Mouse (Mus musculus) midbrain, postnatal 0 days (tissue): ENCODE measurements at regions not wholly inside any gene's neighbourhood (a gene's known extent, or its start where the extent isn't known, plus 50 kb on each side); places are given as distances from the start of the nearest gene placed in this dataset.
A peak's percentile ranks its signal among the peaks of the same experiment; 100 is the strongest.

Source experiments
- ATAC-seq: fragments of 200-750 bp; cut with Nextera tagmentation; 2 replicates; pipeline ENCODE4 v1.8.0; 2017; ENCODE audit warnings: moderate number of reproducible peaks, mild to moderate bottlenecking, moderate TSS enrichment, moderate library complexity; ENCODE audit not compliant: low FRiP score
- DNase-seq: peaks from one replicate; pipeline ENCODE4 v3.0.0-alpha.2; 2015; ENCODE audit warnings: low spot score
- H3K27ac ChIP-seq: fragments of 300-500 bp; sonication (generic); 2 replicates; pipeline ENCODE4 v1.5.1; 2014; ENCODE audit warnings: low read depth, mild to moderate bottlenecking, low read length, mixed read lengths
- H3K27me3 ChIP-seq: fragments of 300-500 bp; sonication (generic); 2 replicates; pipeline ENCODE4 v1.6.1; 2014; ENCODE audit warnings: low read length, control low read depth, mixed read lengths; ENCODE audit not compliant: insufficient read depth
- H3K36me3 ChIP-seq: fragments of 300-500 bp; sonication (generic); 2 replicates; pipeline ENCODE4 v1.6.1; 2014; ENCODE audit warnings: low read length, control low read depth, mixed read lengths; ENCODE audit not compliant: insufficient read depth
- H3K4me1 ChIP-seq: fragments of 300-500 bp; sonication (generic); 2 replicates; pipeline ENCODE4 v1.6.1; 2014; ENCODE audit warnings: mild to moderate bottlenecking, control low read depth, antibody characterized with exemption, low read length, mixed read lengths; ENCODE audit not compliant: insufficient read depth
- H3K4me2 ChIP-seq: fragments of 300-500 bp; sonication (generic); 2 replicates; pipeline ENCODE4 v1.6.1; 2014; ENCODE audit warnings: low read depth, mild to moderate bottlenecking, low read length, mixed read lengths; ENCODE audit not compliant: poor library complexity, severe bottlenecking
- H3K4me3 ChIP-seq: fragments of 300-500 bp; sonication (generic); 2 replicates; pipeline ENCODE4 v1.5.1; 2014; ENCODE audit warnings: low read depth, mild to moderate bottlenecking, low read length, moderate library complexity
- H3K9ac ChIP-seq: fragments of 300-500 bp; sonication (generic); replicated peaks from 2 replicates; pipeline ENCODE4 v1.6.1; 2014; ENCODE audit warnings: mild to moderate bottlenecking, low read length, moderate library complexity, mixed read lengths; ENCODE audit not compliant: poor library complexity, severe bottlenecking
- H3K9me3 ChIP-seq: fragments of 300-500 bp; sonication (generic); 2 replicates; pipeline ENCODE4 v1.6.1; 2016; ENCODE audit warnings: low read length, control low read depth
- CTCF ChIP-seq: IDR thresholded peaks from 2 replicates; pipeline ENCODE4 v1.5.1; 2016; ENCODE audit warnings: antibody characterized with exemption, mild to moderate bottlenecking
- WGBS: fragments of 180-500 bp; shearing (Covaris S2); extraction: QIAGEN DNeasy Blood & Tissue Kit; methylation state at CpG from one replicate; pipeline ENCODE4 v1.1.7; 2014; 5-methylcytosine and 5-hydroxymethylcytosine counted together

GRCm38 (mm10) chr12:52409221-52409620, 94.6 kb upstream of the Arhgap5 start:
- Histone ChIP-seq H3K9me3 (no peaks in the 10 kb centered on the region), H3K4me3 (no peak overlapping the region), H3K9ac (no peak overlapping the region), H3K4me2 (no peak overlapping the region), H3K27me3 (no peaks in the 10 kb centered on the region), H3K27ac (no peak overlapping the region), H3K4me1 (no peaks in the 10 kb centered on the region), H3K36me3 (no peaks in the 10 kb centered on the region)
- DNase-seq (no peak), ATAC-seq (no peak)
- WGBS = 79% methylated on average over 3 of the region's 3 CpGs
- TF ChIP-seq CTCF = no peak

- no peak overlapping the region for H3K27ac ChIP-seq
- H3K9ac ChIP-seq = no peak overlapping the region
- H3K4me1 ChIP-seq = no peaks in the 10 kb centered on the region
- no peak for TF ChIP-seq CTCF
- H3K27me3 ChIP-seq = no peaks in the 10 kb centered on the region
- no peaks in the 10 kb centered on the region for H3K36me3 ChIP-seq
- ATAC-seq (no peak), DNase-seq (no peak)
- 80% methylated on average over 4 of the region's 4 CpGs for WGBS
- no peaks in the 10 kb centered on the region for H3K9me3 ChIP-seq
- H3K4me3 ChIP-seq = no peak overlapping the region
- H3K4me2 ChIP-seq = no peak overlapping the region
Measured at GRCm38 (mm10) chr12:52412172-52412571, 91.6 kb upstream of the Arhgap5 start.

- no peaks in the 10 kb centered on the region for H3K36me3 ChIP-seq
- no peak overlapping the region for H3K4me3 ChIP-seq
- H3K9me3 ChIP-seq = no peaks in the 10 kb centered on the region
- no peak overlapping the region for H3K4me2 ChIP-seq
- no peak for TF ChIP-seq CTCF
- no peaks in the 10 kb centered on the region for H3K27me3 ChIP-seq
- no peak for ATAC-seq
- DNase-seq = peak; percentile 47
- no peak overlapping the region for H3K9ac ChIP-seq
- 17% methylated on average over 8 of the region's 8 CpGs for WGBS
- no peaks in the 10 kb centered on the region for H3K4me1 ChIP-seq
- 0 out of 2 replicates have a peak overlapping the region, but pooled peaks have one; percentile 12 for H3K27ac ChIP-seq
Measured at GRCm38 (mm10) chr12:52413046-52413473, 90.7 kb upstream of the Arhgap5 start.

- WGBS = 93% methylated on average over 1 of the region's 1 CpGs
- Histone ChIP-seq H3K27ac (no peak overlapping the region), H3K4me2 (no peak overlapping the region), H3K9me3 (no peaks in the 10 kb centered on the region), H3K4me3 (no peak overlapping the region), H3K4me1 (no peaks in the 10 kb centered on the region), H3K36me3 (no peaks in the 10 kb centered on the region), H3K9ac (no peak overlapping the region), H3K27me3 (no peaks in the 10 kb centered on the region)
- DNase-seq = no peak
- TF ChIP-seq CTCF = no peak
- no peak for ATAC-seq
Measured at GRCm38 (mm10) chr12:52422729-52423128, 81.0 kb upstream of the Arhgap5 start.

DNA sequence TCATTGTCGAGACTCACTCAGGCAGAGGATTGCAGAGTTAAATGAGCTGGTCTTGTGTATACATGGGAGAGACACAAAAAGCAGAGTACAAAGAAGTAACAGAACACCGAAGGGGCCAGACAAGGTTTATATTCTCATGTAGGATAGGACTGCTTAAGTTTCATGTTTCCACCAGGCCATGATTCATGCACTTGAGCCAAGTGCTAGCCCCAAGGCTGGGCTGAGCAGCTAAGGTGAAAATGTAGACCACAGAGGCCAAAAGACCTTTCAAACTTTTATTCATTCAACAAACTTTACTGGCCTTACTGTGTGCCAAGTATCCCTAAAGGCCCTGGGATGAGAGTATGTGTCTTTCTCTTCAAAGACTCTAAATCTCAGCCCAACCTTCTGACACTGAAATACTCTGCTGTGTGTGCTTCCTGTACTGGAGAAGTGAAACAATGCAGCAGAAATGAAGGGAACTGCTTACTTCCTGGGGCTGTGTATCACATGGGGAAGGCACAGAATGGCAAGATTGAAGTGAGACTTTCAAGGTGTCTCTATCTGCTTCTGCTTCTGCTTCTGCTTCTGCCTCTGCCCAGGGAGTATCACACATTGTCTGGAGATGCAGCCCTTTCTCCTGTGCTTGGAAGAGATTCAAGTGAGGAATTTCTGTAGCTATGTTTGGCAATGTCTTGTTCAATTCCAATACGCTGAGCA, 79.3 kb upstream of the Arhgap5 start:
- 81% methylated on average over 3 of the region's 3 CpGs for WGBS
- Histone ChIP-seq H3K27ac (no peak overlapping the region), H3K4me3 (no peak overlapping the region), H3K36me3 (no peaks in the 10 kb centered on the region), H3K9me3 (no peaks in the 10 kb centered on the region), H3K9ac (no peak overlapping the region), H3K4me1 (no peaks in the 10 kb centered on the region), H3K4me2 (no peak overlapping the region), H3K27me3 (no peaks in the 10 kb centered on the region)
- no peak for DNase-seq
- ATAC-seq = no peak
- TF ChIP-seq CTCF = no peak

DNA sequence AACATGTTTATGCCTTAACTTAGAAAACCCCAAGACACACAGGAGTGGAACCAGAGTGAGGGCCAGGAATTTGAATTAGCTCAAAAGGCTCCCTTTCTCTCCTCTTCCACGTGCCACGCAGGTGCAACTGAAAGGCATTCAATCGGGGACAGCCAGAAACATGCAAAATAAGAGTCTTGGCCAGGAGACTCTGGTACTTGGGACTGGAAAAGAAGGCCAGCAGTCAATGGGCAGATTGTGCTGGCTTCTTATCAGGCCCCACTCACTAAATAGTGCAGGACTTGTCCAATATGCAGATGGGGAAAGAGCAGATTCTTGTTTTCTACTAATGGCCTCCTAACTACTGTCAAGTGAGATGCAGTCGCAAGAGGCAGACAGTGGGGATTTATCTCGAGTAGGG, 73.8 kb upstream of the Arhgap5 start:
- TF ChIP-seq CTCF = no peak
- WGBS = 76% methylated on average over 5 of the region's 5 CpGs
- Histone ChIP-seq H3K4me1 (peaks cover 2% of the 10 kb centered on the region; the same call in 1 of the 2 replicates), H3K9me3 (no peaks in the 10 kb centered on the region), H3K27me3 (no peaks in the 10 kb centered on the region), H3K36me3 (no peaks in the 10 kb centered on the region), H3K4me3 (no peak overlapping the region), H3K27ac (no peak overlapping the region), H3K4me2 (no peak overlapping the region), H3K9ac (no peak overlapping the region)
- ATAC-seq = no peak
- peak; percentile 42 for DNase-seq
